Mouse (Mus musculus) neural tube, embryonic 15.5 days (tissue): Measurements from ENCODE around the gene Ptges3l. TPM values are rescaled to one million over a fixed set of nuclear protein-coding genes. Genes with fewer than 3 reads are reported as not detected.
A peak's percentile ranks its signal among the peaks of the same experiment; 100 is the strongest.

Experiments
- ATAC-seq: fragments of 200-750 bp; cut with Nextera tagmentation; 2 replicates; pipeline ENCODE4 v1.8.0; 2017; ENCODE audit warnings: mild to moderate bottlenecking, moderate TSS enrichment, moderate library complexity; ENCODE audit not compliant: low FRiP score
- H3K27ac ChIP-seq: fragments of 300-500 bp; sonication (generic); replicated peaks from 2 replicates; pipeline ENCODE4 v1.5.1; 2015; ENCODE audit warnings: mild to moderate bottlenecking, inconsistent platforms
- H3K27me3 ChIP-seq: fragments of 300-500 bp; sonication (generic); replicated peaks from 2 replicates; pipeline ENCODE4 v1.6.1; 2015; ENCODE audit warnings: inconsistent platforms
- H3K36me3 ChIP-seq: fragments of 300-500 bp; sonication (generic); 2 replicates; pipeline ENCODE4 v1.6.1; 2015; ENCODE audit warnings: inconsistent platforms
- H3K4me1 ChIP-seq: fragments of 300-500 bp; sonication (generic); 2 replicates; pipeline ENCODE4 v1.6.1; 2015; ENCODE audit warnings: inconsistent platforms
- H3K4me2 ChIP-seq: fragments of 300-500 bp; sonication (generic); 2 replicates; pipeline ENCODE4 v1.6.1; 2015; ENCODE audit warnings: inconsistent platforms, mild to moderate bottlenecking, moderate library complexity
- H3K4me3 ChIP-seq: fragments of 300-500 bp; sonication (generic); replicated peaks from 2 replicates; pipeline ENCODE4 v1.5.1; 2015; ENCODE audit warnings: mild to moderate bottlenecking, inconsistent platforms
- H3K9ac ChIP-seq: fragments of 300-500 bp; sonication (generic); replicated peaks from 2 replicates; pipeline ENCODE4 v1.6.1; 2015; ENCODE audit warnings: mild to moderate bottlenecking, inconsistent platforms
- H3K9me3 ChIP-seq: fragments of 300-500 bp; sonication (generic); replicated peaks from 2 replicates; pipeline ENCODE4 v1.6.1; 2016; ENCODE audit warnings: inconsistent platforms
- WGBS: fragments of 180-500 bp; shearing (Covaris S2); methylation state at CpG from one replicate; pipeline ENCODE4 v1.1.7; 2015; ENCODE audit warnings: mixed read lengths; 5-methylcytosine and 5-hydroxymethylcytosine counted together
- polyA plus RNA-seq: library from polyadenylated mRNA; unstranded; fragments of >200 nt; fragmentation: Nextera tagmentation; extraction: Ambion mirVana; gene quantifications from 2 replicates; pipeline ENCODE4 v1.2.1, GENCODE M21; 2015

Gene Ptges3l
- polyA plus RNA-seq, 1 experiment from 2014 or later: 4.5 TPM

GRCm38 (mm10) chr11:101465869-101466551 is 40.9 kb upstream of the Ptges3l start, which contains the start of gene Vat1:
Gene Vat1 (minus strand): TSS chr11:101466230.
- H3K27me3 ChIP-seq: no peaks in the 10 kb centered on the region

GRCm38 (mm10) chr11:101465101-101465868 is 40.2 kb upstream of the Ptges3l start:
- ATAC-seq: peak; percentile 49
- Histone ChIP-seq H3K9me3 (no peaks in the 10 kb centered on the region), H3K4me1 (peaks cover 62% of the 10 kb centered on the region), H3K27ac (peak overlapping the region; percentile 92), H3K36me3 (peaks cover 28% of the 10 kb centered on the region), H3K4me3 (peak overlapping the region; percentile 96), H3K9ac (peak overlapping the region; percentile 97), H3K27me3 (no peaks in the 10 kb centered on the region), H3K4me2 (peak overlapping the region; percentile 82)
- WGBS: under 1% methylated on average over 51 of the region's 51 CpGs

More at GRCm38 (mm10) chr11:101465869-101466551, 40.9 kb upstream of the Ptges3l start, which contains the start of gene Vat1:
- ATAC-seq: peak; percentile 79
- Histone ChIP-seq H3K4me1 (peaks cover 62% of the 10 kb centered on the region), H3K27ac (peak within 1 kb of the TSS; percentile 92), H3K36me3 (peaks cover 29% of the 10 kb centered on the region), H3K4me2 (peak within 1 kb of the TSS; percentile 82), H3K9me3 (no peaks in the 10 kb centered on the region), H3K4me3 (peak within 1 kb of the TSS; percentile 96), H3K9ac (peak within 1 kb of the TSS; percentile 97)
- 2% methylated on average over 60 of the region's 60 CpGs for WGBS

GRCm38 (mm10) chr11:101464211-101465100 is 39.3 kb upstream of the Ptges3l start, which contains the start of gene Rnd2:
Gene Rnd2 (plus strand): TSS chr11:101464999.
- no peaks in the 10 kb centered on the region for H3K9me3 ChIP-seq

GRCm38 (mm10) chr11:101462583-101463440 is 37.7 kb upstream of the Ptges3l start:
- Histone ChIP-seq H3K9ac (peak overlapping the region; percentile 97; the same call in 1 of the 2 replicates), H3K4me1 (peaks cover 47% of the 10 kb centered on the region), H3K27me3 (no peaks in the 10 kb centered on the region), H3K36me3 (peaks cover 49% of the 10 kb centered on the region), H3K4me3 (peak overlapping the region; percentile 96), H3K27ac (no peak overlapping the region), H3K4me2 (peak overlapping the region; percentile 82), H3K9me3 (no peaks in the 10 kb centered on the region)
- WGBS: 30% methylated on average over 13 of the region's 13 CpGs
- no peak for ATAC-seq

More at GRCm38 (mm10) chr11:101464211-101465100, 39.3 kb upstream of the Ptges3l start, which contains the start of gene Rnd2:
- Histone ChIP-seq H3K4me2 (peak within 1 kb of the TSS; percentile 82), H3K9ac (peak within 1 kb of the TSS; percentile 97), H3K36me3 (peaks cover 34% of the 10 kb centered on the region), H3K4me1 (peaks cover 56% of the 10 kb centered on the region), H3K4me3 (peak within 1 kb of the TSS; percentile 96), H3K27ac (peak within 1 kb of the TSS; percentile 92), H3K27me3 (no peaks in the 10 kb centered on the region)
- ATAC-seq: no peak
- WGBS: 12% methylated on average over 12 of the region's 12 CpGs

GRCm38 (mm10) chr11:101462141-101462540 is 37.0 kb upstream of the Ptges3l start:
- Histone ChIP-seq H3K36me3 (peaks cover 55% of the 10 kb centered on the region), H3K9me3 (no peaks in the 10 kb centered on the region), H3K4me2 (no peak overlapping the region), H3K27me3 (no peaks in the 10 kb centered on the region), H3K27ac (no peak overlapping the region), H3K4me3 (no peak overlapping the region), H3K9ac (no peak overlapping the region), H3K4me1 (peaks cover 41% of the 10 kb centered on the region)
- 63% methylated on average over 14 of the region's 14 CpGs for WGBS
- ATAC-seq: no peak

GRCm38 (mm10) chr11:101460321-101460720 is 35.2 kb upstream of the Ptges3l start:
- H3K4me2 ChIP-seq: no peak overlapping the region
- H3K36me3 ChIP-seq: peaks cover 59% of the 10 kb centered on the region
- H3K4me3 ChIP-seq: no peak overlapping the region
- no peak for ATAC-seq
- H3K27ac ChIP-seq: no peak overlapping the region
- H3K9ac ChIP-seq: no peak overlapping the region
- H3K9me3 ChIP-seq: no peaks in the 10 kb centered on the region
- peaks cover 30% of the 10 kb centered on the region for H3K4me1 ChIP-seq
- 90% methylated on average over 15 of the region's 15 CpGs for WGBS
- H3K27me3 ChIP-seq: no peaks in the 10 kb centered on the region

- no peak overlapping the region for H3K4me2 ChIP-seq
- peaks cover 26% of the 10 kb centered on the region for H3K4me1 ChIP-seq
- peaks cover 59% of the 10 kb centered on the region for H3K36me3 ChIP-seq
- no peaks in the 10 kb centered on the region for H3K27me3 ChIP-seq
- no peak overlapping the region for H3K27ac ChIP-seq
- H3K9ac ChIP-seq: no peak overlapping the region
- ATAC-seq: no peak
- 48% methylated on average over 6 of the region's 6 CpGs for WGBS
- no peak overlapping the region for H3K4me3 ChIP-seq
- H3K9me3 ChIP-seq: no peaks in the 10 kb centered on the region
Observed at GRCm38 (mm10) chr11:101459716-101460115, 34.6 kb upstream of the Ptges3l start.

GRCm38 (mm10) chr11:101458217-101458616 is 33.1 kb upstream of the Ptges3l start:
- Histone ChIP-seq H3K9ac (no peak overlapping the region), H3K36me3 (peaks cover 59% of the 10 kb centered on the region), H3K4me2 (no peak overlapping the region), H3K27ac (no peak overlapping the region), H3K4me1 (peaks cover 11% of the 10 kb centered on the region), H3K4me3 (no peak overlapping the region), H3K9me3 (no peaks in the 10 kb centered on the region), H3K27me3 (no peaks in the 10 kb centered on the region)
- 85% methylated on average over 12 of the region's 12 CpGs for WGBS
- no peak for ATAC-seq

- no peak overlapping the region for H3K9ac ChIP-seq
- ATAC-seq: no peak
- H3K4me1 ChIP-seq: peaks cover 6% of the 10 kb centered on the region
- H3K27me3 ChIP-seq: no peaks in the 10 kb centered on the region
- no peak overlapping the region for H3K4me2 ChIP-seq
- H3K27ac ChIP-seq: no peak overlapping the region
- WGBS: 88% methylated on average over 9 of the region's 9 CpGs
- no peaks in the 10 kb centered on the region for H3K9me3 ChIP-seq
- H3K36me3 ChIP-seq: peaks cover 56% of the 10 kb centered on the region
- H3K4me3 ChIP-seq: no peak overlapping the region
Observed at GRCm38 (mm10) chr11:101457631-101458030, 32.5 kb upstream of the Ptges3l start.

- H3K4me1 ChIP-seq: no peaks in the 10 kb centered on the region
- no peak overlapping the region for H3K4me3 ChIP-seq
- peaks cover 37% of the 10 kb centered on the region for H3K36me3 ChIP-seq
- WGBS: 92% methylated on average over 7 of the region's 7 CpGs
- H3K27ac ChIP-seq: no peak overlapping the region
- no peaks in the 10 kb centered on the region for H3K9me3 ChIP-seq
- ATAC-seq: no peak
- H3K4me2 ChIP-seq: no peak overlapping the region
- no peaks in the 10 kb centered on the region for H3K27me3 ChIP-seq
- no peak overlapping the region for H3K9ac ChIP-seq
Observed at GRCm38 (mm10) chr11:101455627-101456026, 30.5 kb upstream of the Ptges3l start.
